Mouse (Mus musculus): Measurements from ENCODE around the gene Pacrg. TPM values are rescaled to one million over a fixed set of nuclear protein-coding genes. Genes with fewer than 3 reads are reported as not detected.

The Pacrg gene
- total and polyA plus RNA-seq, 2 experiments from 2014 or later, result 6.2 to 20.7 TPM

DNA sequence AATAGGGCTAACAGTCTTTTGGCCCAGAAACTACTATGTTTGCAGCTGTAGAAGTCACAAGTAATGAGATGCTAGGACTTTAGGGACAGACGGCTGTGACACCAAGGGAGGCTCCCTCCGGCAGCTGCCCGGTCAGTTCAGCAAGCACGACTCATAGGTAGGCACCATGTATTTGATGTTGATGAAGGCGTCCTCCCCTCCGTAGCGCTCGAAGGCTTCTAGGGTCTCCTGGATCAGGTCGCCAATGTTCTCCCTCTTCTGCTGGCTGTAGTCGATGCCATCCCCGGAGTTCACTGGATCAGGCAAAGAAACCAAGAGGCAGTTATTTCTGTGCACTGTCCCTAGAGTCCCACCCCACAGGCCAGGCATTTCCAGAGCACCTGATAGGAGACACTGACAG, 436.9 kb downstream of the Pacrg start:
- Histone ChIP-seq H3K36me3 (ENCODE audit: insufficient read depth) (no peaks in the 10 kb centered on the region), H3K4me3 (ENCODE audit: low read depth, low read length) (no peak overlapping the region), H3K27me3 (ENCODE audit: insufficient read depth, low read length) (no peaks in the 10 kb centered on the region), H3K27ac (ENCODE audit: low read depth, low read length) (no peak overlapping the region), H3K9me3 (ENCODE audit: low read length) (no peaks in the 10 kb centered on the region), H3K4me1 (ENCODE audit: insufficient read depth) (no peaks in the 10 kb centered on the region), H3K9ac (no peak overlapping the region), H3K4me2 (ENCODE audit: low read depth) (no peak overlapping the region)
- TF ChIP-seq CTCF (IDR thresholded peaks at IDR 0.05; ENCODE audit: low read depth), result no peak
- WGBS, result 87% methylated on average over 11 of the region's 11 CpGs
- DNase-seq (no peak), ATAC-seq (no peak)

DNA sequence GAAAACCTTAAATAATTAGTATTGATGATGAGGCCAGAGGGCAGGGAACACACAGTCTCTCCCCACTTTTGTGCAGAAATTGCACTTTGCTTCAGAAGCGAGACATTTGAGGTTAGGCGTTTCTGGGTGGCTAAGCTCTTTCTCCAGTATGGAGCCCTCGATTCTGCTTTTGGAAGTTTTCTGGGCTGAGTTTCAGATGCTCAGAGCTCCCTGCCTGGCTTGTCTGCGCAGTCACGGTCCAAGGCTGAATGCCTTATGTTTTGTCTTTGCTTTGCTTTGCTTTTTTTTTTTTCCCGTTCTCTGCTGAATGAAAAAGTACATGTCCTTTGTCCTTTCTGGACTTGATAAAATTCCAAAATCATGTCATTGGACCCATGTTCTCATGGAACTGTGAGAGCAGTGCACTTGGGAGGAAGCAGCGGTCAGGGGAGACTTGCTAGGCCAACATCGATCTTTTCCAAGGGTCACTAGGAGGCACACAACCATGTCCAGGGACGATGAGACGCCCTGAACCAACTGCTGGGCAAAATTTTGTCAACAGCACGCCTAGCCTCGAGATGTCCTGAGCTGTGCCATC, 438.0 kb downstream of the Pacrg start:
- WGBS, result 58% methylated on average over 12 of the region's 12 CpGs

DNA sequence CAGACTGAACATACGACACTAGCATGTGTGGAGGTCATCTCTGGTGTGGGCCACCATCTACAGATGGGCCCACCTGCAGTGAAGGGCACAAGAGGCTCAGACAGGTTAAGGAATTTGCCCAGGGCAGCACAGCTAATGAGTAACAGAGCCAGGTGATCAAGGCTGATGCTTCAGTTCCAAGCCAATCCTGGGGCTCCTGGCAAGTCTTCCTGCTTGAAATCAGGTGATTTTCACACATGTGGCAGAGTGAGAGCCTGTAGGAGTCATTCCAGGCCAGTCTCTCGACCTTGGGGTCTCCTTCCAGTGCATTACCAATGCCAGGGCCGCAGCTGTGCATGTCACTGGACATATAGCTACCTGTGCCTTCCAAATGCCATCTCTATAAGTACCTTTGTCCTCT, 438.6 kb downstream of the Pacrg start:
- H3K27ac ChIP-seq (ENCODE audit: low read depth, low read length), result no peak overlapping the region
- TF ChIP-seq CTCF (IDR thresholded peaks at IDR 0.05; ENCODE audit: low read depth), result no peak
- no peaks in the 10 kb centered on the region for H3K27me3 ChIP-seq (ENCODE audit: insufficient read depth, low read length)
- no peaks in the 10 kb centered on the region for H3K36me3 ChIP-seq (ENCODE audit: insufficient read depth)
- no peak overlapping the region for H3K4me2 ChIP-seq (ENCODE audit: low read depth)
- no peak overlapping the region for H3K9ac ChIP-seq
- ATAC-seq (no peak), DNase-seq (no peak)
- no peaks in the 10 kb centered on the region for H3K9me3 ChIP-seq (ENCODE audit: low read length)
- H3K4me1 ChIP-seq (ENCODE audit: insufficient read depth), result peaks cover 11% of the 10 kb centered on the region
- WGBS, result 81% methylated on average over 3 of the region's 3 CpGs
- H3K4me3 ChIP-seq (ENCODE audit: low read depth, low read length), result no peak overlapping the region

More for the DNA sequence above, 438.0 kb downstream of the Pacrg start:
- no peaks in the 10 kb centered on the region for H3K9me3 ChIP-seq (ENCODE audit: low read length)
- H3K4me1 ChIP-seq (ENCODE audit: insufficient read depth), result peaks cover 6% of the 10 kb centered on the region
- H3K27me3 ChIP-seq (ENCODE audit: insufficient read depth, low read length), result no peaks in the 10 kb centered on the region
- no peak overlapping the region for H3K9ac ChIP-seq
- peak; percentile 30; the same call in 1 of the 2 replicates for ATAC-seq
- H3K4me2 ChIP-seq (ENCODE audit: low read depth), result no peak overlapping the region
- TF ChIP-seq CTCF (IDR thresholded peaks at IDR 0.05; ENCODE audit: low read depth), result no peak
- H3K36me3 ChIP-seq (ENCODE audit: insufficient read depth), result no peaks in the 10 kb centered on the region
- H3K27ac ChIP-seq (ENCODE audit: low read depth, low read length), result no peak overlapping the region; the same call in 1 of the 2 replicates
- no peak overlapping the region for H3K4me3 ChIP-seq (ENCODE audit: low read depth, low read length)
- DNase-seq, result peak; percentile 42

- Histone ChIP-seq H3K9me3 (ENCODE audit: low read length) (no peaks in the 10 kb centered on the region), H3K27me3 (ENCODE audit: insufficient read depth, low read length) (no peaks in the 10 kb centered on the region), H3K4me3 (ENCODE audit: low read depth, low read length) (no peak overlapping the region), H3K27ac (ENCODE audit: low read depth, low read length) (0 out of 2 replicates have a peak overlapping the region, but pooled peaks have one; percentile 5), H3K9ac (no peak overlapping the region), H3K4me2 (ENCODE audit: low read depth) (no peak overlapping the region), H3K4me1 (ENCODE audit: insufficient read depth) (peaks cover 11% of the 10 kb centered on the region), H3K36me3 (ENCODE audit: insufficient read depth) (no peaks in the 10 kb centered on the region)
- no peak for TF ChIP-seq CTCF (IDR thresholded peaks at IDR 0.05; ENCODE audit: low read depth)
- no peak for DNase-seq
- peak; percentile 1; the same call in 1 of the 2 replicates for ATAC-seq
- 66% methylated on average over 10 of the region's 10 CpGs for WGBS
Observed at GRCm38 (mm10) chr17:10399706-10400105, 440.4 kb downstream of the Pacrg start.

DNA sequence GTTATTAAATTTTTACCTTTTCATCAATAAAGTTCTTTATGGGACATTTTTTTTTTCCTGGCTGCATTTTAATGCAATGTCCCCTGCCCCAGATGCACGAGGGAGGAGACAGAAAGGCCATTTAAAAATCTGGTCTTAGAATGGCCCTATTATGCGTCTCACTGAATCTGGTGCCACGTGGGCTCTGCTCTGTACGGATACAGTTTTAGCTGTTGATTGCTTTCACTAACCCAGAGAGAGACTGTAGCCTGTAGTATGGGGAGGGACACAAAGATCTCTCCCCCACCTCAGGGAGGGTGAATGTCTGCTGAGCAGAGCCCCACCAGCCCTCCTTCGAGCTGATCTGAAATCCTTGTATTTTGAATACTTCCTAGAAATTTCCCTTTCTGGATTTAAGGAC, 441.2 kb downstream of the Pacrg start:
- Histone ChIP-seq H3K36me3 (ENCODE audit: insufficient read depth) (no peaks in the 10 kb centered on the region), H3K27ac (ENCODE audit: low read depth, low read length) (0 out of 2 replicates have a peak overlapping the region, but pooled peaks have one; percentile 5), H3K4me3 (ENCODE audit: low read depth, low read length) (no peak overlapping the region), H3K27me3 (ENCODE audit: insufficient read depth, low read length) (no peaks in the 10 kb centered on the region), H3K9me3 (ENCODE audit: low read length) (no peaks in the 10 kb centered on the region), H3K4me1 (ENCODE audit: insufficient read depth) (peaks cover 11% of the 10 kb centered on the region), H3K4me2 (ENCODE audit: low read depth) (no peak overlapping the region), H3K9ac (no peak overlapping the region)
- DNase-seq (peak; percentile 30), ATAC-seq (peak; percentile 30; the same call in 1 of the 2 replicates)
- TF ChIP-seq CTCF (IDR thresholded peaks at IDR 0.05; ENCODE audit: low read depth), result no peak
- WGBS, result 22% methylated on average over 5 of the region's 5 CpGs

- no peak overlapping the region for H3K9ac ChIP-seq
- H3K27me3 ChIP-seq (ENCODE audit: insufficient read depth, low read length), result no peaks in the 10 kb centered on the region
- H3K4me2 ChIP-seq (ENCODE audit: low read depth), result no peak overlapping the region
- no peaks in the 10 kb centered on the region for H3K9me3 ChIP-seq (ENCODE audit: low read length)
- WGBS, result 62% methylated on average over 10 of the region's 10 CpGs
- TF ChIP-seq CTCF (IDR thresholded peaks at IDR 0.05; ENCODE audit: low read depth), result no peak
- no peak overlapping the region for H3K4me3 ChIP-seq (ENCODE audit: low read depth, low read length)
- no peaks in the 10 kb centered on the region for H3K36me3 ChIP-seq (ENCODE audit: insufficient read depth)
- peaks cover 11% of the 10 kb centered on the region for H3K4me1 ChIP-seq (ENCODE audit: insufficient read depth)
- ATAC-seq (no peak), DNase-seq (no peak)
- 0 out of 2 replicates have a peak overlapping the region, but pooled peaks have one; percentile 1 for H3K27ac ChIP-seq (ENCODE audit: low read depth, low read length)
Observed at GRCm38 (mm10) chr17:10397924-10398627, 442.0 kb downstream of the Pacrg start.

DNA sequence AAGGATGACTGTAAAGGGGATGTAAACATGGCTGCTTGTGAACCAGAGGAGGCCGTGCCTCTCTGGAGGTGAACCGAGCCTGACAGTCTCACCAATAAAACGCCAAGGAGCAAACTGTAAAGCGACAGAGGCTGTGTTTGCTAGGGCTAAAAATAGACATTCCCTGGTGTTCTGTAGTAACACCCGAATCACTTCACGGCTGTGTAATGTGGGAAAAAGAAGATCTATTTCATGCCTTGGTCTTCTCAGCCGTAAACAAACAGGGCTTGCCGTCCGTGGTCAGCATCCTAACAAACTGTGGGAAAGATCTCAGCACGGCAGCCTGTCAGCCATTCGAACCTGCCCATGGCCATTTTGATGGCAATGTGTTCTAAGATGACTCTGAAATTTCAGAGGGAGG, 442.8 kb downstream of the Pacrg start:
- WGBS, result 48% methylated on average over 11 of the region's 11 CpGs
- Histone ChIP-seq H3K27ac (ENCODE audit: low read depth, low read length) (peak overlapping the region; percentile 59), H3K9ac (no peak overlapping the region), H3K9me3 (ENCODE audit: low read length) (no peaks in the 10 kb centered on the region), H3K36me3 (ENCODE audit: insufficient read depth) (no peaks in the 10 kb centered on the region), H3K4me1 (ENCODE audit: insufficient read depth) (peaks cover 11% of the 10 kb centered on the region), H3K4me2 (ENCODE audit: low read depth) (no peak overlapping the region), H3K27me3 (ENCODE audit: insufficient read depth, low read length) (no peaks in the 10 kb centered on the region), H3K4me3 (ENCODE audit: low read depth, low read length) (no peak overlapping the region)
- ATAC-seq (no peak), DNase-seq (peak; percentile 39)
- TF ChIP-seq CTCF (IDR thresholded peaks at IDR 0.05; ENCODE audit: low read depth), result no peak

Data from forebrain, postnatal 0 days (tissue).